Mouse (Mus musculus) ES-Bruce4 (cell line): ENCODE measurements around the gene Amacr.

ENCODE experiments used
- CTCF ChIP-seq: IDR thresholded peaks from one replicate; pipeline ENCODE4 v1.8.1; 2011; ENCODE audit warnings: low read depth, low read length
- EP300 ChIP-seq: IDR thresholded peaks from 2 replicates; pipeline ENCODE4 v1.6.1; 2011; ENCODE audit warnings: low read depth, low read length; ENCODE audit not compliant: insufficient read depth
- POLR2A ChIP-seq: IDR thresholded peaks from one replicate; pipeline ENCODE4 v1.8.1; 2011; ENCODE audit warnings: low read length; ENCODE audit not compliant: insufficient read depth

GRCm38 (mm10) chr15:11008756-11009155, 27.2 kb downstream of the Amacr start:
- no peak for TF ChIP-seq EP300
- TF ChIP-seq CTCF, result peak; percentile 35
- no peak for TF ChIP-seq POLR2A
